Mouse (Mus musculus): ENCODE results near the gene Ap1s2.

The Ap1s2 gene

DNA sequence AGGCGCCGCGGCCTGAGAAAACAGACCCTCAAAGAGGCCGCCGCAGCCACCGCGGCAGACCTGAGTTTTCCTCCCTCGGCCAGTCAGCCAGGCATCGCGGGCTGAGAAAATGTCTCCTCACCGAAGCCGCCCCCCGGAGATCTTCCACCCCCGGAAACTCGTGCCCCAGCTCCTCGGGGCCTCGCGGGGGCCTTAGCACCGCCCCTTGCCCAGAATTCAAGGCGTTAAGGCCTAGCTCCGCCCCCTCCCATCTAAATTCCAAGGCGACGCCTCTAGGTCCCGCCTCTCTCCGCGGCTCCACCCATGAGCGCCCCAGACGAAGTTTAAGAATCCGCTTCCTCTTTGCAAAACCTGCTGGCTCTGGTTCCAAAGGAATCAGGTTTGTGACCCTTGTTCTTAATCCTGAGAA is 49.7 kb downstream of the Ap1s2 start, which contains the start of gene Zrsr2:
TSS of gene Zrsr2 (minus strand) at position 195 of the 409 bp plus-strand sequence.
- in situ Hi-C loops (cut with MboI, MseI) = no loop called here

DNA sequence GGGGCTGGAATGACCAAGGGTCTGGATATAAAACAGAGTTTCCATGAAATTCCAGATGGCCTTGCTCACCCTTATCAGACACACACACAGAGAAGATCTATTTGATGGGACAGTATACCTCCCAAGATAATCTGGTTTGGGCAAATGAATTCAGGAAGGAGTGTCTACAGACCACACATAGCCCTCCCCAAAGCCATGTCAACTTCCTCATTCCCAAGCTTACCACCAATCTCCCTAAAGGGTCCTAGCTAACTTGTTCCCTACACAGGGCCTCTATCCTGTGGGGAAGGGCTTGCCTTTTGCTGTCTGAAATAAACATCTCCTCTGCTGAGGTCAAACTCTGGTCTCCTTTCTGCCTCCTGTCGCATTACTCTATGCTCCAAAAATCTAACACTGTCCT is 72.3 kb downstream of the Ap1s2 start:
- in situ Hi-C loops (cut with MboI, MseI) = loop anchor here in 1 of 2 experiments (10.0 kb wide), 1 partner anchor 1644 kb away; no protein-coding TSS in a partner anchor

DNA sequence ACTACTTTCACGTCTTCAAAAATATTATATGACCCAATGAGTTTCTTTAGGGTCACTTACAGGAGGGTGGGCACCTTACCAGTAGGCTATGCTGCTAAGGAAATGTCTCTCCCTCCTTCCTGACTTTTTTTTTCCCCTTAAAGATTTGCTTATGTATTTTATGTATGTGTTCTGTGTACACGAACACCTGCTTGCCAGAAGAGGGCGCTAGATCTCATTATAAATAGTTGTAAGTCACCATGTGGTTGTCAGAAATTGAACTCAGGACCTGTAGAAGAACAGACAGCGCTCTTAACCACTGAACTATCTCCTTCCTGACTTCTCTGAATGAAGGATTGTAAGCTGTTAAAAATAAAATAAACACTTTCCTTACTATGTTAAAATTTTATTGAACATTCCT is 72.7 kb downstream of the Ap1s2 start:
- in situ Hi-C loops (cut with MboI, MseI) = loop anchor here in 1 of 2 experiments (10.0 kb wide), 1 partner anchor 1643 kb away; no protein-coding TSS in a partner anchor

DNA sequence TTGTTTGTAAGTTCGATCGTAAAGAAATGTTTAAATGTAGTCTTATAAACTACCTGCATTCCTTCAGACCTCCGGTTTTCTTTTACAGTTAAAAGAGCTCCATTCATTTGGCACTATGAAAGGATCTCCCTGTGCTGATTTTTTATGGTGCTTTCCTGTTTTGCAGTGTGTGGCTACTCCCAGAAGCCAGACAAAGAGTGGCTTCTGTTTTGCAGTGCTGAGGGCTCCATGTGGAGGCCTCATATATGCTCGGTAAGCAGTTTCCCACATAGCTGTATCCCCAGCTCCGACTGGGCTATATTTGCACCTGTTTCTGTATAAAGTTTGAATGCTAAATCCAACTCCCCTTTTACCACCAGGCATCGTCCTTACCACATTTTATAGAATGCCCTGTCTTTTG is 73.3 kb downstream of the Ap1s2 start:
- in situ Hi-C loops (cut with MboI, MseI) = loop anchor here in 1 of 2 experiments (10.0 kb wide), 1 partner anchor 1643 kb away; no protein-coding TSS in a partner anchor

Data from T-helper 17 cell (primary cell).